Mouse (Mus musculus) hindbrain, embryonic 16.5 days (tissue): Measurements from ENCODE around the gene Cldn10. TPM values are rescaled to one million over a fixed set of nuclear protein-coding genes. Genes with fewer than 3 reads are reported as not detected.
A peak's percentile ranks its signal among the peaks of the same experiment; 100 is the strongest.

Experiments used
- ATAC-seq: fragments of 200-750 bp; cut with Nextera tagmentation; 2 replicates; pipeline ENCODE4 v1.8.0; 2017; ENCODE audit warnings: moderate TSS enrichment, moderate library complexity
- H3K27ac ChIP-seq: fragments of 300-500 bp; sonication (generic); 2 replicates; pipeline ENCODE4 v1.5.1; 2014; ENCODE audit warnings: low read depth, mild to moderate bottlenecking, control low read depth, low read length, moderate library complexity
- H3K27me3 ChIP-seq: fragments of 300-500 bp; sonication (generic); replicated peaks from 2 replicates; pipeline ENCODE4 v1.6.1; 2014; ENCODE audit warnings: low read length; ENCODE audit not compliant: control insufficient read depth, insufficient read depth
- H3K36me3 ChIP-seq: fragments of 300-500 bp; sonication (generic); 2 replicates; pipeline ENCODE4 v1.6.1; 2014; ENCODE audit warnings: mild to moderate bottlenecking, low read length, moderate library complexity, mixed read lengths; ENCODE audit not compliant: control insufficient read depth, insufficient read depth
- H3K4me1 ChIP-seq: fragments of 300-500 bp; sonication (generic); 2 replicates; pipeline ENCODE4 v1.6.1; 2014; ENCODE audit warnings: low read depth, low read length; ENCODE audit not compliant: control insufficient read depth, insufficient read depth
- H3K4me2 ChIP-seq: fragments of 300-500 bp; sonication (generic); 2 replicates; pipeline ENCODE4 v1.6.1; 2014; ENCODE audit warnings: mild to moderate bottlenecking, low read length, control low read depth, moderate library complexity
- H3K4me3 ChIP-seq: fragments of 300-500 bp; sonication (generic); 2 replicates; pipeline ENCODE4 v1.5.1; 2014; ENCODE audit warnings: mild to moderate bottlenecking, low read length, control low read depth, moderate library complexity
- H3K9ac ChIP-seq: fragments of 300-500 bp; sonication (generic); 2 replicates; pipeline ENCODE4 v1.6.1; 2014; ENCODE audit warnings: low read depth, mild to moderate bottlenecking, control low read depth, low read length, moderate library complexity
- H3K9me3 ChIP-seq: fragments of 300-500 bp; sonication (generic); 2 replicates; pipeline ENCODE4 v1.6.1; 2014; ENCODE audit warnings: mild to moderate bottlenecking, low read length, moderate library complexity; ENCODE audit not compliant: control insufficient read depth
- WGBS: fragments of 180-500 bp; shearing (Covaris S2); extraction: QIAGEN DNeasy Blood & Tissue Kit; methylation state at CpG from one replicate; pipeline ENCODE4 v1.1.7; 2014; 5-methylcytosine and 5-hydroxymethylcytosine counted together
- polyA plus RNA-seq: library from polyadenylated mRNA; unstranded; fragments of >200 nt; fragmentation: Nextera tagmentation; extraction: Ambion mirVana; gene quantifications from 2 replicates; pipeline ENCODE4 v1.2.1, GENCODE M21; 2015

Cldn10 gene
- polyA plus RNA-seq, 1 experiment from 2014 or later: 9.2 TPM

DNA sequence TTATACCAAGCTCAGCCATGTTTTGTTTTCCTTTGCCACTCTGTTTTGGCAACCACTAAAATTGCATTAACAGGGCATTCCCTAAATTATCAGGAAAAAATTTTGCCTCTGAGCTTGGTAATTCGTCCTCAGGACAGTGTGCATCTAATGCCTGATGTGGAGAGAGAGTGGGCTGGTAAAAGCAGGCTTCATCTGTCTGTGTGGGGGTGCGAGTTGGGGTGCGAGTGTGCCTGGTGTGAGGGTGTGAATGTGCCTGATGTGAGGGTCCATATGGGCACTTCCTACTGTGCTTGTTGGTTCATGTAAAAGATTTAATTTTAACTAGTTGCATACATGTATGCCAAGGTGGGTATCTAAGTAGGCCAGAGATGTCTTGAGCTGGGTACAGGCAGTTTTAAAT lies 115.7 kb downstream of the Cldn10 start:
- Histone ChIP-seq H3K27ac (no peak overlapping the region), H3K4me1 (no peaks in the 10 kb centered on the region; the same call in 1 of the 2 replicates), H3K36me3 (peaks cover 48% of the 10 kb centered on the region), H3K9ac (no peak overlapping the region), H3K9me3 (no peaks in the 10 kb centered on the region), H3K27me3 (no peaks in the 10 kb centered on the region), H3K4me2 (no peak overlapping the region), H3K4me3 (no peak overlapping the region)
- 84% methylated on average over 3 of the region's 3 CpGs for WGBS
- ATAC-seq: no peak

DNA sequence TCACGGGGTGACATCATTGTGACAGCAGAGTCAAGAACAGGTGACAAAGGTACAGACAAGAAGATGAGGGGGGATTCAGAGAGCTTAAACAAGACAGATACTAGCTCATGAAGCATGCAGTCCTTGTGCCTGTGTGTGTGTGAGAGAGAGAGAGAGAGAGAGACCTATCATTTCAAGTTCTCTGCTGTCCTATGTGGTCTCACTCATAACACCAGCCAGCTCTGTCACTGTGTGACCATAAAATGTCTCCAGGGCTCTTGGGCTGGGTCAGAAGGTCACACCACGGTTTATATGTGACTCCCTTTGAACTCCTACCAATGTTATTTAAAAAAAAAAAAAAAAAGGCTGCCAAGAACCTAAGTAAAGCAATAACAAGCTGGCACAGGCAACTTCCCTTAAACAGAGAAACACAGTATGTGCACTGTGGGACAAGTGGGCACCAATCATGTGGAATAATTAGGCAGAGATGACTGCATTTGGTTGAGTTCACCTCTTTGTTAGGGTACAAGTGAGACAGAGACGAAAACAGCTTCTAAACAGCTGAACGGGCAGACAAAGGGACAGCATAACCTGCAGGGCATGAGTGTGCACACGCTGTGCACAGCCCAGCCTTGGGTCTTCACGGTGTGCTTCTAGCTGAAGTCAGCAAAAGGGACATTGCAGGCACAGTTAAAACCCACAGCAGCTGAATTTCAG lies 116.3 kb downstream of the Cldn10 start:
- Histone ChIP-seq H3K27ac (no peak overlapping the region), H3K4me2 (no peak overlapping the region), H3K4me3 (no peak overlapping the region), H3K9me3 (no peaks in the 10 kb centered on the region), H3K36me3 (peaks cover 51% of the 10 kb centered on the region), H3K4me1 (no peaks in the 10 kb centered on the region; the same call in 1 of the 2 replicates), H3K27me3 (no peaks in the 10 kb centered on the region), H3K9ac (no peak overlapping the region)
- peak; percentile 70 for ATAC-seq
- WGBS: 25% methylated on average over 6 of the region's 6 CpGs

DNA sequence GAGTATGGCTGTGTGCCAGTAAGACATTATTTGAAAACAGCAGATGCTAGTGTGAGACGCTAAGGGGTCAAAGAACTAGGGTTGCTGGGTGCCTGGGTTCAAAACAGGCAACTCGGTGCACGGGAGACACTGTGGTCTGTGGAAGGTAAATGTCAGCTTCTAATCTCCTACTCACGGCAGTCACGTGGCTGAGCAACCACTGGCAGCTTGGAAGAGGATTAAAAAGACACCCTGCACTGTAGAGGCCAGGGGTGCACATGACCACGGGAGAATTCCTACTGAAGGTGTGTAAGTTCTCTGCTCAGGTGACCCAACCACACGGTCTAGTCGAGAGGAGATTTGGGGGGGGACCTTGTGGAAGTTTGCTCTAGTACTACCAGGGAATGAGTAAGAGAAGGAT lies 119.9 kb downstream of the Cldn10 start:
- Histone ChIP-seq H3K4me3 (no peak overlapping the region), H3K27me3 (no peaks in the 10 kb centered on the region), H3K9me3 (no peaks in the 10 kb centered on the region), H3K36me3 (peaks cover 47% of the 10 kb centered on the region), H3K9ac (no peak overlapping the region), H3K4me2 (no peak overlapping the region), H3K27ac (no peak overlapping the region), H3K4me1 (no peaks in the 10 kb centered on the region; the same call in 1 of the 2 replicates)
- 75% methylated on average over 8 of the region's 8 CpGs for WGBS
- ATAC-seq: no peak

DNA sequence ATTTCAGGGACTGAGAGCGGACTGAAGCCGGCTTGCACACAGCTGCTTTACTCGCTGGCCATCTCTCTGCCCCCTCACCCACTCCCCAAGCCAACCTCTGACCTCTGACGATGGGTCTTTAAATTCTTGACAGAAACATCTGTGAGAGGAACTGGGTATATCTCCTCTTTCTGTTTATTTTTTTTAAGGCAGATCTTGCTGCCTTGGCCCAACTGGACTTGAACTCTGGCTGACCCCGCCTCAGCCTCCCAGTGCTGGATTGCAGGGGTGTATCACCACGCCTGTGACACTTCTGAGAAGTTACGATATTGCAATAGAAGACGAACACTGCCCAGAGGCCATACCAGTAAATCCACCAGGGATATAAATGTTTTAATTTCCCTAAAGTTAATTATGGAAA lies 122.2 kb downstream of the Cldn10 start:
- no peak for ATAC-seq
- 89% methylated on average over 8 of the region's 8 CpGs for WGBS
- Histone ChIP-seq H3K4me1 (no peaks in the 10 kb centered on the region; the same call in 1 of the 2 replicates), H3K27me3 (no peaks in the 10 kb centered on the region), H3K27ac (no peak overlapping the region), H3K4me2 (no peak overlapping the region), H3K9me3 (no peaks in the 10 kb centered on the region), H3K36me3 (peaks cover 45% of the 10 kb centered on the region), H3K9ac (no peak overlapping the region), H3K4me3 (no peak overlapping the region)

GRCm38 (mm10) chr14:118910332-118911222 lies 122.9 kb downstream of the Cldn10 start:
- peak; percentile 46; the same call in 1 of the 2 replicates for ATAC-seq
- 67% methylated on average over 29 of the region's 29 CpGs for WGBS

DNA sequence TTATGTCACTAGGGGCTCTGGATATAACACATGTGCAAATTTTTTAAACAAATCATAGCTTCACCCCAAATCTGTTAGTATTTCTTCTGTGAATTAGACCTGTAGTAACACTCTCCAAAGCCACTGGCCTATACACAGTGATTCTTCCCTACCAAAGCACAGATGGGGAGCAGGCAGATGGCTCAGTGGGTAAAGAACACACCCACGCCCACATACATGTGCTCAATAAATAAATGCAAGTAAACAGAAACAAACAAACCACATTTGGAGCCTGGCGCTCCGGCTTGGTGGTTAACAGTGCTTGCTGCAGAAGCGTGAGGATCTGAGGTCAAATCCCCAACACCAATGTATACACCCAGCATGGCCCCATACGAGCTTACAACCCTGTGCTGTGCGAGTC lies 123.8 kb downstream of the Cldn10 start:
- Histone ChIP-seq H3K27me3 (no peaks in the 10 kb centered on the region), H3K27ac (no peak overlapping the region), H3K36me3 (peaks cover 42% of the 10 kb centered on the region), H3K4me1 (no peaks in the 10 kb centered on the region; the same call in 1 of the 2 replicates), H3K9ac (no peak overlapping the region), H3K4me3 (no peak overlapping the region), H3K4me2 (no peak overlapping the region), H3K9me3 (no peaks in the 10 kb centered on the region)
- no peak for ATAC-seq
- WGBS: 94% methylated on average over 6 of the region's 6 CpGs

More at GRCm38 (mm10) chr14:118910332-118911222, 122.9 kb downstream of the Cldn10 start:
- Histone ChIP-seq H3K4me1 (no peaks in the 10 kb centered on the region; the same call in 1 of the 2 replicates), H3K4me3 (no peak overlapping the region), H3K4me2 (no peak overlapping the region), H3K36me3 (peaks cover 41% of the 10 kb centered on the region), H3K9ac (no peak overlapping the region), H3K27ac (no peak overlapping the region), H3K27me3 (no peaks in the 10 kb centered on the region), H3K9me3 (no peaks in the 10 kb centered on the region)

GRCm38 (mm10) chr14:118913651-118914050 lies 125.9 kb downstream of the Cldn10 start:
- H3K27ac ChIP-seq: no peak overlapping the region
- H3K4me1 ChIP-seq: no peaks in the 10 kb centered on the region
- H3K4me3 ChIP-seq: no peak overlapping the region
- WGBS: 92% methylated on average over 5 of the region's 5 CpGs
- H3K9ac ChIP-seq: no peak overlapping the region
- no peaks in the 10 kb centered on the region for H3K9me3 ChIP-seq
- H3K27me3 ChIP-seq: no peaks in the 10 kb centered on the region
- ATAC-seq: no peak
- no peak overlapping the region for H3K4me2 ChIP-seq
- peaks cover 32% of the 10 kb centered on the region for H3K36me3 ChIP-seq

GRCm38 (mm10) chr14:118919025-118919424 lies 131.3 kb downstream of the Cldn10 start:
- no peaks in the 10 kb centered on the region for H3K27me3 ChIP-seq
- no peak overlapping the region for H3K4me3 ChIP-seq
- H3K36me3 ChIP-seq: peaks cover 3% of the 10 kb centered on the region; the same call in 1 of the 2 replicates
- H3K4me2 ChIP-seq: no peak overlapping the region
- peaks cover 32% of the 10 kb centered on the region for H3K4me1 ChIP-seq
- no peaks in the 10 kb centered on the region for H3K9me3 ChIP-seq
- no peak overlapping the region for H3K9ac ChIP-seq
- WGBS: 69% methylated on average over 8 of the region's 8 CpGs
- no peak overlapping the region for H3K27ac ChIP-seq
- ATAC-seq: 0 out of 2 replicates have a peak, but pooled peaks have one; percentile 29

DNA sequence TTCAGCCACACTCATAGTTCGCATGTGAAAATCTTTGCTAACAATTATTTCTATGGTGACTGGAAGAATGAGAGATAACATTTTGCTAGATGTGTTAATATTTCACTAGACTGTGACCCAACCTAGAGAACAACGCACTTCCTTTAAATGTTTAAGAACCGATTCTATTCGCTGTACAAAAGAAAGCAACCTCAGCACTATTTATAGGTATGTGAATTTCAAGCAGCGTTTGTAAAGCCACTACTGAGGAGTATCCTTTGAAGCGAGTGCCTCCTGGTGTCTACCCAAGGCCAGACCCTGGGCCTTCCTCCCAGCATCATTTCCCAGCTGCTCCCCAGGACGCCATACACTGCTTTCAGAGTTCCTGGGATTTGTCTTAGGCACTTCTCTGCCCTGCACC lies 132.9 kb downstream of the Cldn10 start:
- Histone ChIP-seq H3K27me3 (no peaks in the 10 kb centered on the region), H3K9ac (no peak overlapping the region), H3K4me3 (no peak overlapping the region), H3K4me1 (peaks cover 37% of the 10 kb centered on the region), H3K4me2 (peak overlapping the region; percentile 88), H3K27ac (no peak overlapping the region), H3K9me3 (no peaks in the 10 kb centered on the region), H3K36me3 (peaks cover 3% of the 10 kb centered on the region; the same call in 1 of the 2 replicates)
- no peak for ATAC-seq
- WGBS: 55% methylated on average over 7 of the region's 7 CpGs
